Mouse (Mus musculus): ENCODE results near the gene Wars.

DNA sequence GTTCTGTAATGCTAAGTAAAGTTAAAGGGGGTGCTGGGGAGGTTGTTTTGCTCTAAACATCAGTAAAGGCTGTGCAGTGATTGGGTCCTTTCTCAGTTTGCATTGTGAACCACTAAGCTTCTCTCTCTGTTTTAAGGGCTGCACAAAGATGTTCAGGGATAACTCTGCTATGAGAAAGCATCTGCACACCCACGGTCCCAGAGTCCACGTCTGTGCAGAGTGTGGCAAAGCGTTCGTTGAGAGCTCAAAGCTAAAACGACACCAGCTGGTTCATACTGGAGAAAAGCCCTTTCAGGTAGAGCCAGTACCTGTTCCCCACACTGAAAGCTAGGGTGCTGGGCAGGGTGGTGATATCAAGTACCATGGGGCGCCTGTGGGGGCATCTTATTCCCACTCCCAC lies 79.5 kb downstream of the Wars start:
- TF ChIP-seq CTCF (IDR thresholded peaks at IDR 0.05; ENCODE audit: low read depth) = no peak
- TF ChIP-seq EP300 (IDR thresholded peaks at IDR 0.05; ENCODE audit: low read depth) = no peak

All from liver, embryonic 14.5 days (tissue).